Mouse (Mus musculus) lung, postnatal 10 days (tissue): ENCODE measurements around the gene Adam19.

Source experiments
- DNase-seq: peaks from one replicate; pipeline ENCODE4 v3.0.0; 2021

Adam19 gene

GRCm38 (mm10) chr11:46054911-46055895, 589 bp upstream of the Adam19 start:
- DNase-seq: no peak

GRCm38 (mm10) chr11:46056770-46057411, 1.1 kb downstream of the Adam19 start:
- DNase-seq: peak; percentile 67

DNA sequence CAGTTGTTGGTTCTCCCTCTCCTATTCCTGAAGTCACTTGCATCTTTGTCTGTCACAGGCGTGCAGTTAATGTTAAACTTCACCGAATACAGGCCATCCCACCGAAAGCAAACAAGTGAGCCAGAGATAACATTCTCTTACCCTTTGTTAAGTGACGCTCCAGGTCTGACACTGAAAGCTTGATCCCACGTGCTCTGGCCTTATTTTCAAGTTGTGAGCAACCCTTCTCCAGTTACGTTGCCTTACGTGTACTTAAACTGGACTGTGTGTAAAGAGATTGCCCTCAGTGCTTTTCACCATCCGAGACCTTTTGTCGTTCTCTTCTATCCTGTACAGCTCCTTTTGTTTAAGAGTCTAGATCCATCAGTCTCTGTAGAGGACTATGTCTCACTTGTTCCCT, 2.2 kb downstream of the Adam19 start:
- peak; percentile 27 for DNase-seq

- no peak for DNase-seq
These were observed 3.1 kb downstream of the Adam19 start for GRCm38 (mm10) chr11:46058916-46059315.

- DNase-seq: peak; percentile 59
These were observed 4.3 kb downstream of the Adam19 start for GRCm38 (mm10) chr11:46059887-46060650.

DNA sequence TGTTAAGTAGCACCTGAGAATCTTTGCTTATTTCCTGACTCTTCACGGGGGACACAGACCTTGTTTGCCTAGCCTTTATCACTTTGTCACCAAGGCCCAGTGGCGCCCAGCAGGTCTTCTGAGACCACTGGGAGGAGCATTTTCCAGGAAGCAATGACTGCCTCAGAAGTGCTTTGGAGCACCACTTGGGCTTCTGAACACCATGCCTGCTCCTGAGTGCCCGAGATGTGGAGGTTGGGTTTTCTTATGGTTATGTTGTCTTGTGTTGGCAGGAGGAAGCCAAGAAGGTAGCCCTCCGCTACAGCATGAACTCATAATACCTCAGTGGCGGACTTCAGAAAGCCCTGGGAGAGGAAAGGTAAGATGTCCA, 4.8 kb downstream of the Adam19 start:
- DNase-seq: peak; percentile 58

DNA sequence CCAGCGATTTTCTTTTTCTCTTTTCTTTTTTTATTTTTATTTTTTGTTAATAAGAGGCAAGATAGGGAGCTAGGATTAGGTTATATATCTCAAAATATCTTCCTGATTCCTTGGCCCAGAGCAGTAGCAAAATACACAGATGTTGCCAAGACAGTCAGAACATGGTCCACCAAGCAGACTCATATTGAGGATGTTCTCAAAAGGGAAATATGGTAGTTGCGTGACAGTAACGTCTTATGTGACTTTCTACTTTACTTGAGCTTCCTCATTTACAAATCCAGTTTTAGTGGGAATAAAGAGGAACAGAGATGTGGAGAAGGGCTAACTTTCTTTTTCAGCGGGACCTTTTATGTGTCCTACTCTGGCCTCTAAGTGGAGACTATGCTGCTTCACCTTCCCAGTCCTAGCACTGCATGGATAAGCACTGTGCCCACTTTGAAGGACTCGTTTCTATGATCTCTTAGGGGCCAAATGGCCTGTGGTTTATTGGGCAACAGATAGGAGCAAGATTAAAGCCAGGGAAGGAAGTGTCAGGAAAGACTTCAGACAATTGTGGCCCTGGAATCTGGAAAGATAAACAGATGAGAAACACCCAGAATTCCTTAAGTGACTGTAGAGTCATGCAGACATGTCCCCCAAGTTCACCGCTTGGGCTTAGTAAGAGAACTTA, 6.1 kb downstream of the Adam19 start:
- no peak for DNase-seq

DNA sequence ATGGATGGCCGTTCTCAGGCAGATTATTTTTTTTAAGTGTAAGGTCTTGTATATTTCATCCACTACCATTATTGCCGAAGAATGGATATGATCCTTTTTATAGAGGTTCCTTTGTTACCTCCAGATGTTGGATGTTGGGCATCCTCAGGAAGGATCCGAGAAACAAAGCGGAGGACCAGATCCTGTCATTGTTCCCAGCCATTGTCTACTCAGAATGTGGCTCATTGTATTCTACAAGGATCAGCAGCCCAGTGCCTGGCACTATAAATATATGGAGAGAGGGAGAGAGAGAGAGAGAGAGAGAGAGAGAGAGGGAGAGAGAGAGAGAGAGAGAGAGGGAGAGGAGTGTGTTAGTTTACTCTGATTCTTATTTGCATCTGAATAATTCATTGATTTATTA, 6.8 kb downstream of the Adam19 start:
- DNase-seq: no peak

DNA sequence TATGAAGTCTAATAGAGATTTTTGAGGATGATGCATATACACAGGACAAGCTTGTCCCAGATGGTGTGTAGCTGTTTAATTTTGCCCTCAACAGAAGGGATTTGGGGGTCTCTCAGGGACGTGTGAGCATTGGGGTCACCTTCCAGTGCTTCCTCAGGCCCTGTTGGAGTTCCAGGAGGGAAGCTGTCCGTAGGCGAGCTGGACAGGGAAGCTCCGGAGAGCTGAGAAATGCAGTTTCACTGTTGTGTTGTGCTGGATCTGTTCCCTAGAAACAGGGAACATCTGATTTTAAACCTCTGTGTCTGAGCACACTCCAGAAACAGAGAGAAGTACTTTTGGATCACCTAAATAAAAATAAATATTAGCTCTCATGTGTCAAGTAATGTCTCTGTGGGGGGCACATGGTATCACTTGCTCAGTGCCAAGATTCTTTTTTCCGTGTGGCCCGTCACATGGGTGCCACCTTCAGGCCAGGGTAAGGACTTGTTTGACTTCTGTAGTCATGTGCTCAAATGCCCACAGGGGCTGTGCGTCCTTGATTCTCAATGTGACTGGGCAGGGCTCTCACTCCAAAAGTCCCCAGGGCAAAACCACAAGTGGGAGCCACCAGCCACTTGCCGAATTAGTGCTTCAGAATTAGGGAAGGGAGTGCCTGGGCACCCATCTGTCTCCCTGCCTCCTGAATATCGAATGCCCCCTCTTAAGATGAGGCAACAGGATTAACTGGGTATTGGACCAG, 7.4 kb downstream of the Adam19 start:
- DNase-seq: peak; percentile 75

DNA sequence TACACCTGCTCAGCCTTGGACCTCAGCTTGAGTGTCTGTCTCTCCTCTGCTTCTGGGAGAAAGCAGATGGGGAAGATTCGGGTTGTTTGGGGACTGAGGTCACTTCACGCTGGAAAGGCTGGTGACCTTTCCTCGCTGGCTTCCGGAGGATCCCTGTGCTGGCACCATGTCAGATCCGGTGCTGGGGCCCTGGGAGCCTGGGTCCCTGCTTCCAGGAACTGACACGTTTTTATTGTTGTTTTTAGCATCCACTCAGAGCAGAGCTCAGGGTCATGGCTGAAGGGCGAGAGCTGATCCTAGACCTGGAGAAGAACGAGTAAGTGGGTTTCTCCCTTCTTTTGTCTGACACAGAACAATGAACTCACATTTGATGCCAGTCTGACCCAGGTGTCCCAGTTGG, 9.0 kb downstream of the Adam19 start:
- peak; percentile 73 for DNase-seq

- peak; percentile 93 for DNase-seq
These were observed 9.6 kb downstream of the Adam19 start for GRCm38 (mm10) chr11:46065201-46066011.

DNA sequence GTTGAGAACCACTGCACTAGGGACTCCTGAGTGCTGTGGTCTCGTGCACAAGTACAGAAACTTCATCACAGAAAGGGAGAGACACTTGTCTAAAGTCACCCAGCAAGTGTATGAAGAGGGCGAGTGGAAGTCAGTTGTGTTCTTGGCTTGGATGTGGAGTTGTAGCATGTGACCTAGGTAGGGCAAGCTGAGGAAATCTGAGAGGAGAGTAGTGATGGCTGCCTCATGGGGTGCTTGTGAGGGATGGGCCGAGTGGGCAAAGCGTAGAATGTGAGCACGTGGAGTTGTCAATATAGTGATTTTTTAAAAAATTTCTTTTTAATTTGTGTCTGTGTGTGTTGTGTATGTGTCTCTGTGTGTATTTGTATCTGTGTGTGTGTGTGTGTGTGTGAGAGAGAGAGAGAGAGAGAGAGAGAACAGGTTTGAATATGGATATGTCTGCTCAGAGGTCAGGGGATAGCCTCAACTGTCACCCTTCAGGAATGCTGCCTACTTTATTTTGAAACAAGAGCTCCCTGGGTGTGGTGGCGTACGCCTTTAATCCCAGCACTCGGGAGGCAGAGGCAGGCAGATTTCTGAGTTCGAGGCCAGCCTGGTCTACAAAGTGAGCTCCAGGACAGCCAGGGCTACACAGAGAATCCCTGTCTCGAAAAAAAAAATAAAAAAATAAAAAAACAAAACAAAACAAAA, 11.7 kb downstream of the Adam19 start:
- no peak for DNase-seq

DNA sequence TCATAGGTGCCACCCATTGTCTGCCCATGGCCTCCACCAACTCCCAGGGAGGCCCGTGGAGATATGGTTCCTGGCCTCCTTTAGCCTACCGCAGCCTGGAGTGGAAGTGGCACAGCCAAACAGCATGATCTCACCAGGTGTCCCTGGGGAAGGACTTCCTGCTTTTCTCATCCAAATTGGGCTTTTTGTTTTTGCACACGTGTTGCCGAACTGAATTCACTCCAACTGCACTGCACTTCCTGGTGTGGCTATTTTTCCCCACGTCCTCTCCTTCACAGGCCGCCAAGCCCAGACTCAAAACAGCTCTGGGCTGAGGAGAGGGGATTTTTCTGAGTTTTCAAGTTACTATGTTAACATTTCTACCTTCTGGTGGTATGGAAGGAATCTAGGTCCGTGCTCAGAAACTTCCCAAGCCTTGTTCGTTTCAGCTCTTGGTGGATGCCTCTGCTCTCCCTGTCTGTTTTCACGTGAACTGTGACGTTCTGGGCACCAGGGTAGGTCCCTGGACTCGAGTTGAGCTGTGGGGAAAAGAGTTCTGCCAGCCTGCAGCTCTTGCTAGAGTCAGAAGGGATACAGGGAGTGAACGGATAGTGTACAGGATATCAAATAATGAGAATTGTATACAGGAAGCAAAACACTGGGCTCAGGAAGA, 13.1 kb downstream of the Adam19 start:
- peak; percentile 55 for DNase-seq

GRCm38 (mm10) chr11:46069408-46070003, 13.7 kb downstream of the Adam19 start:
- DNase-seq: peak; percentile 53

- DNase-seq: no peak
These were observed 14.4 kb downstream of the Adam19 start for GRCm38 (mm10) chr11:46070161-46070560.

DNA sequence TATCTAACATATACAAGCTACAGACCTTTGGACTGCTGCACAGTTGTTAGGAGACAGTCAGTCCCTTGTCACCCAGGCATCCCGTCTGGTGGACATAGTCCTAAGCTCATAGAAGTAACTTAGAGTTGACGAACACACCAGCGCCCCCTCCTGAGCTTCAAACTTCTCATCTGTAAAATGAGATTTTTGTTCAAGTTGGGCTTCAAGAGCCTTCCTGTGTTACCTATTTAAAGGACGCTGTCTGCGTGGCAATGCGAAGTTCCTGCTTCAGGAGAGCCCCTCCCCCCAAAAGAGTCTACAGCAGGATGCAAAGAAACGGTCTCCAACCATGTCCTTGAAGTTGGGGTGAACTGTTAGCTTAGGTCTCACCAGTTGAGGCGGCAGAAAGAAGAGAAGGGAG, 15.0 kb downstream of the Adam19 start:
- no peak for DNase-seq

DNA sequence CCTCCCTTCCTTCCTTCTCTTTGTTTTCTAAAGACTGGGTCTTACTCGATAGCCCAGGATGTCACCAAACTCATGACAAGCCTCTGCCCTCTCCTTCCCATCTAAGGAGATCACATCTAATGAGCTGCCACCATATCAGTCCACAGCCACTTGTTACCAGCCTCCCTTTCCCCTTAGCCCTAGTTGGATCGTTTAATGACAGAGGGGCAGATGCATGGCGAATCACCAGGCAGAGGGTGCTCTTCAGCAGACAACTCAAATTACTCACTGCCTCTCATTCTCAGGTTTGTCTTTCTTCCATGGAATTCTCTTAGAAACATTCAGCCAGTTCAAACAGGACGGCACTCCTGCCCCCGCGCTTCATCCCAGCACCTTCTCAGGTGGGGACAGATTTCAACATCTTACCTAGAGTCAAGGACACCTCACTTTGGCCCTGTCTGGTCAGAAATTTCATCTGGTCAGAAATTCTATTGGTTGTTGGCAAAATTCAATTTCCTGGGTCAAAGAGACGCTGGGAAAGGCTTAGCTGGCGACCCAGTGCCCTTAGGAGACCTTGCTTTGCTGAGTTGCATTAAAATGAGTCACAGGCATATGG, 16.8 kb downstream of the Adam19 start:
- no peak for DNase-seq

DNA sequence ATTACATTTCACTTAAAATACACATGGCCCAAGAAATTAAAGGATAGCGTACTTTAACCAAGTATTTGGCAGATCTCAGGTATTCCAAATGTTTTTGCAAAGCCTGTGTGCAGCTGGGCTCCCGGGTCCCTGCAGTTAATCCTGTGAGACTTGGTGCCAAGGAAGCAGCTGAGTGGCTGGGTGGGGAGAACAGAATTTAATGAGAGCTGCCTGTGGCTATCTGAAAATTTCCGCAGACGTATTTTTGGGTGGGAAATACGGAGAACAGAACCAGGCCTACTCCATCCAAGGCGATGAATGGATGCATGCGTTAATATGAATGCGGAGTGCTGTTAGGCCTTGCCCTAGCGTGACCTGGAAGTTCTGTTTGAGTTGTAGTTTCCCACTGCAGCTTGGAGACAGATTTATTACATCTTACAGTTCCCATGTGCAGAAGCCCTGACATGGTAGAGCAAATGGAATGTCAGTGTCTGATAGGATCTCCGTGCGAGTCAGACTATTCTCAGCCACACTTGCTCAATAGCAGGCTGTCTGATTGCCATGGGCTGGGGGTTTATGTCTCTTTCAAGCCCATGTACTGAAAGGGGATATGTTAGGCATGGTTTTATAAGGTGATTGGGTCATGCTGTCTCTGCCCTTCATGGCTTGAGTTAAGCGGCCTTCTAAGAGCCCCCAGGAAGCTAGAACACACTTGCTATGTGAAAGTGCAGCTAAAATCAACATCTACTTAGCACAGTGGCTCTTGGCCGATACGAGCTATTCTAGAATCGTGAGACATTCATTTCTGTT, 17.5 kb downstream of the Adam19 start:
- DNase-seq: peak; percentile 62
